ENCODE assay signal across 13 mouse cellular contexts in genomic region chr2:35433428-35433827, GRCm38 (mm10). TPM values are rescaled to one million over a fixed set of nuclear protein-coding genes. Genes with fewer than 3 reads are reported as not detected.
DNase-seq lines count a peak whose midpoint lies in the region; ATAC-seq and TF ChIP-seq lines count a peak whose summit lies in the region.
"Had no signal": no experiment of that assay in that cellular context is flagged by ENCODE, and none has a peak within 500 bp of the region (broad histone marks: within the 10 kb centered on the region; RNA-seq: fewer than 3 reads in every experiment).

No protein-coding gene starts in this region.

- no peak overlapping the region for H3K4me2 ChIP-seq in heart, embryonic 15.5 days
- H3K4me2 ChIP-seq: forebrain, embryonic 12.5 days had no signal

- 0 out of 2 replicates have a peak, but pooled peaks have one; percentile 5 for ATAC-seq in heart, embryonic 15.5 days (replicated peaks; ENCODE audit: insufficient number of reproducible peaks, insufficient read depth, low FRiP score, low read depth)

- H3K27me3 ChIP-seq in heart, embryonic 15.5 days, result no peaks in the 10 kb centered on the region
- H3K27me3 ChIP-seq in forebrain, embryonic 10.5 days (ENCODE audit: poor library complexity, severe bottlenecking), result no peaks in the 10 kb centered on the region
- H3K27me3 ChIP-seq: forebrain, embryonic 12.5 days had no signal

- peak; percentile 50 for DNase-seq in gastrocnemius, adult 2 months
- DNase-seq in gastrocnemius, postnatal 36 days, result no peak
- peak; percentile 62 for DNase-seq in kidney, postnatal 14 days
- DNase-seq in lung, postnatal 10 days, result peak; percentile 34
- no peak for DNase-seq in forebrain, embryonic 10.5 days (ENCODE audit: extremely low spot score, low spot score)
- DNase-seq in retina, postnatal 1 day, result no peak
- no peak for DNase-seq in retina, embryonic 14.5 days (ENCODE audit: low spot score)
- DNase-seq: cerebellum, adult 11-12 months had no signal

- peaks cover 53% of the 10 kb centered on the region for H3K4me1 ChIP-seq in heart, embryonic 15.5 days (replicated peaks)
- peaks cover 33% of the 10 kb centered on the region for H3K4me1 ChIP-seq in forebrain, embryonic 10.5 days
- H3K4me1 ChIP-seq: forebrain, embryonic 12.5 days had no signal

- H3K27ac ChIP-seq in gastrocnemius, adult 2 months, result peak overlapping the region; percentile 88
- H3K27ac ChIP-seq in heart, embryonic 15.5 days, result peak overlapping the region; percentile 72
- H3K27ac ChIP-seq in forebrain, embryonic 10.5 days, result no peak overlapping the region
- H3K27ac ChIP-seq: forebrain, embryonic 12.5 days had no signal

- 46% methylated on average over 4 of the region's 4 CpGs for WGBS in heart, embryonic 15.5 days
- 72% methylated on average over 4 of the region's 4 CpGs for WGBS in forebrain, embryonic 10.5 days

- H3K9ac ChIP-seq in heart, embryonic 15.5 days, result no peak overlapping the region
- H3K9ac ChIP-seq: forebrain, embryonic 12.5 days had no signal

- intact Hi-C loops in gastrocnemius, adult 2 months (cut with DNase I), result no loop called here
- intact Hi-C loops in gastrocnemius, postnatal 36 days (cut with DNase I), result no loop called here

- H3K36me3 ChIP-seq in heart, embryonic 15.5 days, result no peaks in the 10 kb centered on the region
- H3K36me3 ChIP-seq in forebrain, embryonic 10.5 days (replicated peaks), result no peaks in the 10 kb centered on the region
- H3K36me3 ChIP-seq: forebrain, embryonic 12.5 days had no signal

- peak overlapping the region; percentile 66 for H3K4me3 ChIP-seq in gastrocnemius, adult 2 months
- H3K4me3 ChIP-seq in heart, embryonic 15.5 days, result no peak overlapping the region
- no peak overlapping the region for H3K4me3 ChIP-seq in forebrain, embryonic 10.5 days
- H3K4me3 ChIP-seq: forebrain, embryonic 12.5 days had no signal

- H3K9me3 ChIP-seq in heart, embryonic 15.5 days (replicated peaks), result no peaks in the 10 kb centered on the region
- H3K9me3 ChIP-seq in forebrain, embryonic 10.5 days, result no peaks in the 10 kb centered on the region
- H3K9me3 ChIP-seq: forebrain, embryonic 12.5 days had no signal

- TF ChIP-seq CTCF in gastrocnemius, adult 2 months (IDR thresholded peaks at IDR 0.05), result no peak

RNA-seq across cellular contexts. Expression of gene Ggta1, which starts 29.6 kb away (rescaled TPM):
- 10 to 100 TPM in 1 of 2 experiments, 1 to 10 TPM in 1; 6.3 to 11.2 TPM for total RNA-seq in gastrocnemius, adult 2 months (2021)
- 1 to 10 TPM; 5.9 to 8.8 TPM for total RNA-seq in gastrocnemius, postnatal 36 days (2021)
- 27.4 and 31.6 TPM in 2 replicates for polyA plus RNA-seq in heart, embryonic 15.5 days (2015; fragmentation: Nextera tagmentation; extraction: Ambion mirVana)
- polyA plus RNA-seq in forebrain, embryonic 10.5 days (2016; fragmentation: Nextera tagmentation; extraction: Ambion mirVana), result 6.4 TPM in 2 replicates

RNA-seq across cellular contexts. Expression of gene 4930402F06Rik, which starts 36.5 kb away (rescaled TPM):
- not detected for total RNA-seq in gastrocnemius, adult 2 months (2021)
- not detected for total RNA-seq in gastrocnemius, postnatal 36 days (2021)
- polyA plus RNA-seq in heart, embryonic 15.5 days (2015; fragmentation: Nextera tagmentation; extraction: Ambion mirVana), result not detected in 2 replicates
- not detected in 2 replicates for polyA plus RNA-seq in forebrain, embryonic 10.5 days (2016; fragmentation: Nextera tagmentation; extraction: Ambion mirVana)
- total RNA-seq: neutrophil, adult 5-6 weeks had no signal
- polyA plus RNA-seq: forebrain, embryonic 12.5 days; intestine, embryonic 14.5 days; limb, embryonic 14.5 days had no signal

Comparison
In these comparisons a context has a peak if more than half of its experiments do, and no peak if none do; other contexts are left out.
1. DNase-seq: peak in gastrocnemius, adult 2 months (single experiment), kidney, postnatal 14 days (single experiment) and lung, postnatal 10 days (single experiment); none in gastrocnemius, postnatal 36 days (0 of 2), forebrain, embryonic 10.5 days (single experiment), retina, postnatal 1 day (single experiment) and retina, embryonic 14.5 days (single experiment).